Mouse (Mus musculus): Measurements from ENCODE around the gene Rnaseh2b. TPM values are rescaled to one million over a fixed set of nuclear protein-coding genes. Genes with fewer than 3 reads are reported as not detected.

The Rnaseh2b gene
- polyA plus RNA-seq, 1 experiment from 2014 or later, result 57.8 TPM

GRCm38 (mm10) chr14:62342643-62343144 is 50.3 kb downstream of the Rnaseh2b start:
- H3K4me1 ChIP-seq, result peaks cover 29% of the 10 kb centered on the region; the same call in 1 of the 2 replicates
- ATAC-seq (ENCODE audit: borderline replicate concordance, extremely low read depth, low FRiP score, low TSS enrichment), result peak; percentile 79; the same call in 1 of the 2 replicates
- H3K4me3 ChIP-seq, result no peak overlapping the region
- WGBS, result 48% methylated on average over 10 of the region's 10 CpGs
- peak overlapping the region; percentile 4; the same call in 1 of the 2 replicates for H3K4me2 ChIP-seq
- no peaks in the 10 kb centered on the region for H3K36me3 ChIP-seq
- H3K27ac ChIP-seq, result peak overlapping the region; percentile 43; the same call in 1 of the 2 replicates
- no peak overlapping the region for H3K9ac ChIP-seq
- no peaks in the 10 kb centered on the region for H3K9me3 ChIP-seq
- H3K27me3 ChIP-seq, result no peaks in the 10 kb centered on the region

- Histone ChIP-seq H3K9me3 (no peaks in the 10 kb centered on the region), H3K4me2 (no peak overlapping the region), H3K9ac (no peak overlapping the region), H3K27ac (no peak overlapping the region), H3K4me3 (no peak overlapping the region), H3K36me3 (peaks cover 9% of the 10 kb centered on the region; the same call in 1 of the 2 replicates), H3K4me1 (peaks cover 18% of the 10 kb centered on the region; the same call in 1 of the 2 replicates), H3K27me3 (no peaks in the 10 kb centered on the region)
- no peak for ATAC-seq (ENCODE audit: borderline replicate concordance, extremely low read depth, low FRiP score, low TSS enrichment)
- 83% methylated on average over 11 of the region's 11 CpGs for WGBS
These were observed 54.2 kb downstream of the Rnaseh2b start for GRCm38 (mm10) chr14:62346570-62346969.

- Histone ChIP-seq H3K27ac (no peak overlapping the region), H3K36me3 (peaks cover 9% of the 10 kb centered on the region; the same call in 1 of the 2 replicates), H3K9ac (no peak overlapping the region), H3K4me2 (no peak overlapping the region), H3K4me3 (no peak overlapping the region), H3K9me3 (no peaks in the 10 kb centered on the region), H3K4me1 (peaks cover 14% of the 10 kb centered on the region; the same call in 1 of the 2 replicates), H3K27me3 (no peaks in the 10 kb centered on the region)
- WGBS, result 84% methylated on average over 7 of the region's 7 CpGs
- no peak for ATAC-seq (ENCODE audit: borderline replicate concordance, extremely low read depth, low FRiP score, low TSS enrichment)
These were observed 54.7 kb downstream of the Rnaseh2b start for GRCm38 (mm10) chr14:62347103-62347502.

- H3K27ac ChIP-seq, result no peak overlapping the region
These were observed 57.4 kb downstream of the Rnaseh2b start for GRCm38 (mm10) chr14:62349786-62350185.

GRCm38 (mm10) chr14:62350186-62350585 is 57.8 kb downstream of the Rnaseh2b start:
- H3K4me3 ChIP-seq, result no peak overlapping the region

More at GRCm38 (mm10) chr14:62349786-62350185, 57.4 kb downstream of the Rnaseh2b start:
- Histone ChIP-seq H3K36me3 (peaks cover 17% of the 10 kb centered on the region; the same call in 1 of the 2 replicates), H3K4me2 (no peak overlapping the region), H3K27me3 (no peaks in the 10 kb centered on the region), H3K9ac (no peak overlapping the region), H3K4me3 (no peak overlapping the region), H3K4me1 (no peaks in the 10 kb centered on the region), H3K9me3 (no peaks in the 10 kb centered on the region)
- ATAC-seq (ENCODE audit: borderline replicate concordance, extremely low read depth, low FRiP score, low TSS enrichment), result no peak
- WGBS, result 79% methylated on average over 5 of the region's 5 CpGs

GRCm38 (mm10) chr14:62350890-62351289 is 58.5 kb downstream of the Rnaseh2b start:
- Histone ChIP-seq H3K36me3 (peaks cover 17% of the 10 kb centered on the region; the same call in 1 of the 2 replicates), H3K4me2 (no peak overlapping the region), H3K9ac (no peak overlapping the region), H3K4me1 (no peaks in the 10 kb centered on the region), H3K27ac (no peak overlapping the region), H3K27me3 (no peaks in the 10 kb centered on the region), H3K9me3 (no peaks in the 10 kb centered on the region), H3K4me3 (no peak overlapping the region)
- ATAC-seq (ENCODE audit: borderline replicate concordance, extremely low read depth, low FRiP score, low TSS enrichment), result no peak
- WGBS, result 89% methylated on average over 3 of the region's 3 CpGs

More at GRCm38 (mm10) chr14:62350186-62350585, 57.8 kb downstream of the Rnaseh2b start:
- Histone ChIP-seq H3K4me2 (no peak overlapping the region), H3K27me3 (no peaks in the 10 kb centered on the region), H3K9ac (no peak overlapping the region), H3K9me3 (no peaks in the 10 kb centered on the region), H3K36me3 (peaks cover 17% of the 10 kb centered on the region; the same call in 1 of the 2 replicates), H3K4me1 (no peaks in the 10 kb centered on the region), H3K27ac (no peak overlapping the region)
- no peak for ATAC-seq (ENCODE audit: borderline replicate concordance, extremely low read depth, low FRiP score, low TSS enrichment)
- WGBS, result 81% methylated on average over 4 of the region's 4 CpGs

GRCm38 (mm10) chr14:62353372-62353771 is 61.0 kb downstream of the Rnaseh2b start:
- ATAC-seq (ENCODE audit: borderline replicate concordance, extremely low read depth, low FRiP score, low TSS enrichment), result no peak
- H3K4me1 ChIP-seq, result no peaks in the 10 kb centered on the region
- H3K9ac ChIP-seq, result no peak overlapping the region

GRCm38 (mm10) chr14:62353793-62354192 is 61.4 kb downstream of the Rnaseh2b start:
- WGBS, result 85% methylated on average over 5 of the region's 5 CpGs
- no peak for ATAC-seq (ENCODE audit: borderline replicate concordance, extremely low read depth, low FRiP score, low TSS enrichment)
- H3K4me1 ChIP-seq, result no peaks in the 10 kb centered on the region
- peaks cover 17% of the 10 kb centered on the region; the same call in 1 of the 2 replicates for H3K36me3 ChIP-seq
- H3K9ac ChIP-seq, result no peak overlapping the region
- H3K27me3 ChIP-seq, result no peaks in the 10 kb centered on the region
- H3K9me3 ChIP-seq, result no peaks in the 10 kb centered on the region
- H3K27ac ChIP-seq, result no peak overlapping the region
- no peak overlapping the region for H3K4me3 ChIP-seq
- H3K4me2 ChIP-seq, result no peak overlapping the region

More at GRCm38 (mm10) chr14:62353372-62353771, 61.0 kb downstream of the Rnaseh2b start:
- H3K36me3 ChIP-seq, result peaks cover 17% of the 10 kb centered on the region; the same call in 1 of the 2 replicates
- no peaks in the 10 kb centered on the region for H3K9me3 ChIP-seq
- H3K27ac ChIP-seq, result no peak overlapping the region
- no peaks in the 10 kb centered on the region for H3K27me3 ChIP-seq
- no peak overlapping the region for H3K4me2 ChIP-seq
- WGBS, result 90% methylated on average over 9 of the region's 9 CpGs
- H3K4me3 ChIP-seq, result no peak overlapping the region

GRCm38 (mm10) chr14:62355201-62355600 is 62.8 kb downstream of the Rnaseh2b start:
- Histone ChIP-seq H3K4me3 (no peak overlapping the region), H3K9me3 (no peaks in the 10 kb centered on the region), H3K36me3 (peaks cover 8% of the 10 kb centered on the region; the same call in 1 of the 2 replicates), H3K9ac (no peak overlapping the region), H3K4me2 (no peak overlapping the region), H3K27ac (no peak overlapping the region), H3K27me3 (no peaks in the 10 kb centered on the region), H3K4me1 (no peaks in the 10 kb centered on the region)
- no peak for ATAC-seq (ENCODE audit: borderline replicate concordance, extremely low read depth, low FRiP score, low TSS enrichment)
- 78% methylated on average over 7 of the region's 7 CpGs for WGBS

- ATAC-seq (ENCODE audit: borderline replicate concordance, extremely low read depth, low FRiP score, low TSS enrichment), result no peak
- 39% methylated on average over 8 of the region's 8 CpGs for WGBS
These were observed 69.0 kb downstream of the Rnaseh2b start for GRCm38 (mm10) chr14:62361263-62361980.

GRCm38 (mm10) chr14:62363774-62364173 is 71.4 kb downstream of the Rnaseh2b start:
- H3K27ac ChIP-seq, result no peak overlapping the region
- H3K9me3 ChIP-seq, result no peaks in the 10 kb centered on the region
- H3K4me1 ChIP-seq, result no peaks in the 10 kb centered on the region
- H3K9ac ChIP-seq, result no peak overlapping the region
- ATAC-seq (ENCODE audit: borderline replicate concordance, extremely low read depth, low FRiP score, low TSS enrichment), result no peak
- H3K27me3 ChIP-seq, result no peaks in the 10 kb centered on the region
- no peak overlapping the region for H3K4me3 ChIP-seq
- WGBS, result 89% methylated on average over 2 of the region's 2 CpGs
- H3K4me2 ChIP-seq, result no peak overlapping the region
- H3K36me3 ChIP-seq, result peaks cover 32% of the 10 kb centered on the region

More at GRCm38 (mm10) chr14:62361263-62361980, 69.0 kb downstream of the Rnaseh2b start:
- no peak overlapping the region for H3K4me3 ChIP-seq
- H3K36me3 ChIP-seq, result peaks cover 21% of the 10 kb centered on the region
- H3K27me3 ChIP-seq, result no peaks in the 10 kb centered on the region
- no peaks in the 10 kb centered on the region for H3K9me3 ChIP-seq
- no peak overlapping the region for H3K9ac ChIP-seq
- no peak overlapping the region for H3K4me2 ChIP-seq
- no peaks in the 10 kb centered on the region for H3K4me1 ChIP-seq
- no peak overlapping the region for H3K27ac ChIP-seq

- Histone ChIP-seq H3K27ac (no peak overlapping the region), H3K9me3 (no peaks in the 10 kb centered on the region), H3K4me1 (peaks cover 30% of the 10 kb centered on the region), H3K4me2 (no peak overlapping the region), H3K36me3 (0 out of 2 replicates have a peak, but pooled peaks cover 13% of the 10 kb centered on the region), H3K9ac (no peak overlapping the region), H3K27me3 (no peaks in the 10 kb centered on the region), H3K4me3 (no peak overlapping the region)
- 28% methylated on average over 6 of the region's 6 CpGs for WGBS
- peak; percentile 17; the same call in 1 of the 2 replicates for ATAC-seq (ENCODE audit: borderline replicate concordance, extremely low read depth, low FRiP score, low TSS enrichment)
These were observed 78.4 kb downstream of the Rnaseh2b start for GRCm38 (mm10) chr14:62370819-62371218.

Measured in lung, embryonic 15.5 days (tissue).